Mouse (Mus musculus) liver, postnatal 0 days (tissue): ENCODE data around the gene Bcdin3d.

Source experiments
- CTCF ChIP-seq: sonication (generic); IDR thresholded peaks from 2 replicates; pipeline ENCODE4 v1.5.1; 2016; ENCODE audit warnings: antibody characterized with exemption, low read depth
- EP300 ChIP-seq: IDR thresholded peaks from 2 replicates; pipeline ENCODE4 v1.6.1; 2016; ENCODE audit warnings: antibody characterized with exemption, low read depth, mild to moderate bottlenecking

DNA sequence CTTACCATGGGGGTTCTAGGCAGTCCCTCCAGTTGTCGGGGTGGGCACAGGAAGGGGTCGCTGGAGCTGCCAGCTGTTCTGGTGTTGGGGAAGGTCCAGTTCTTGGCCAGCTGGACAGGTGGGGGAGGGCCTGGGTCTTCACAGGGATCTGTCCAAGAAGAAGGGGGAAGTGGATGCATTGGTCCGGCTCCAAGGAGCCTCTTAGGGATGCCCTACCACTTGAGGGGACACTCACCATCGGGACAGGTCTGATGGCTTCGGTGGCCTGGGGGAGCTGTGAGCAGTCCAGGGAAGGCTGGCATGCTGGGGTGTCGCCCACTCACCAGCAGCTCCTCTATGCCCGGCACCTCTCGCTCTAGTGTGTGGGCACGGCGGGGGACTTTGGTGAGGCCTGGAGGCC, 51.4 kb downstream of the Bcdin3d start:
- TF ChIP-seq EP300: no peak
- TF ChIP-seq CTCF: no peak
